In genomic region chr12:117533176-117534086, GRCm38 (mm10) we compare ENCODE assay signal across 8 mouse cellular contexts. TPM values are rescaled to one million over a fixed set of nuclear protein-coding genes. Genes with fewer than 3 reads are reported as not detected.
DNase-seq lines count a peak whose midpoint lies in the region; ATAC-seq lines count a peak whose summit lies in the region.

No protein-coding gene starts in this region.

- H3K27ac ChIP-seq in forebrain, embryonic 11.5 days (ENCODE audit: low read depth, low read length) = no peak overlapping the region
- peak overlapping the region; percentile 40; the same call in 1 of the 2 replicates for H3K27ac ChIP-seq in hindbrain, embryonic 13.5 days
- peak overlapping the region; percentile 78 for H3K27ac ChIP-seq in limb, embryonic 10.5 days
- peak overlapping the region; percentile 82 for H3K27ac ChIP-seq in midbrain, embryonic 10.5 days (replicated peaks)
- 0 out of 2 replicates have a peak overlapping the region, but pooled peaks have one; percentile 27 for H3K27ac ChIP-seq in stomach, embryonic 14.5 days (ENCODE audit: low read length)

- H3K4me2 ChIP-seq in forebrain, embryonic 11.5 days (ENCODE audit: low read depth, low read length, severe bottlenecking) = peak overlapping the region; percentile 96
- H3K4me2 ChIP-seq in hindbrain, embryonic 13.5 days = peak overlapping the region; percentile 96
- H3K4me2 ChIP-seq in stomach, embryonic 14.5 days (replicated peaks; ENCODE audit: low read depth, low read length) = peak overlapping the region; percentile 91

- H3K4me1 ChIP-seq in forebrain, embryonic 11.5 days (replicated peaks; ENCODE audit: control insufficient read depth, insufficient read depth, low read length) = peaks cover 3% of the 10 kb centered on the region; the same call in 1 of the 2 replicates
- H3K4me1 ChIP-seq in hindbrain, embryonic 13.5 days (replicated peaks) = peaks cover 15% of the 10 kb centered on the region
- peaks cover 14% of the 10 kb centered on the region for H3K4me1 ChIP-seq in limb, embryonic 10.5 days
- peaks cover 15% of the 10 kb centered on the region for H3K4me1 ChIP-seq in midbrain, embryonic 10.5 days
- peaks cover 2% of the 10 kb centered on the region; the same call in 1 of the 2 replicates for H3K4me1 ChIP-seq in stomach, embryonic 14.5 days (ENCODE audit: control insufficient read depth, insufficient read depth, low read length)

- H3K36me3 ChIP-seq in forebrain, embryonic 11.5 days (ENCODE audit: control insufficient read depth, insufficient read depth, low read length) = no peaks in the 10 kb centered on the region
- H3K36me3 ChIP-seq in hindbrain, embryonic 13.5 days = no peaks in the 10 kb centered on the region
- H3K36me3 ChIP-seq in limb, embryonic 10.5 days = no peaks in the 10 kb centered on the region
- H3K36me3 ChIP-seq in midbrain, embryonic 10.5 days = no peaks in the 10 kb centered on the region
- no peaks in the 10 kb centered on the region for H3K36me3 ChIP-seq in stomach, embryonic 14.5 days (ENCODE audit: control insufficient read depth, insufficient read depth, low read length)

- peak; percentile 2 for DNase-seq in cerebellum, adult 11 months
- DNase-seq in adrenal gland, postnatal 10 days = peak; percentile 73
- peak; percentile 78 for DNase-seq in forebrain, embryonic 11.5 days (ENCODE audit: low spot score)
- DNase-seq in limb, embryonic 10.5 days (ENCODE audit: low spot score) = peak; percentile 79
- DNase-seq in midbrain, embryonic 10.5 days (ENCODE audit: low spot score) = peak; percentile 58

- WGBS in forebrain, embryonic 11.5 days = 2% methylated on average over 53 of the region's 64 CpGs
- WGBS in hindbrain, embryonic 13.5 days = 2% methylated on average over 56 of the region's 64 CpGs
- WGBS in limb, embryonic 10.5 days = 3% methylated on average over 62 of the region's 64 CpGs
- 2% methylated on average over 64 of the region's 64 CpGs for WGBS in midbrain, embryonic 10.5 days
- 5% methylated on average over 51 of the region's 64 CpGs for WGBS in stomach, embryonic 14.5 days

- H3K9me3 ChIP-seq in forebrain, embryonic 11.5 days (ENCODE audit: control insufficient read depth, low read length) = no peaks in the 10 kb centered on the region
- no peaks in the 10 kb centered on the region for H3K9me3 ChIP-seq in hindbrain, embryonic 13.5 days
- H3K9me3 ChIP-seq in limb, embryonic 10.5 days (replicated peaks) = no peaks in the 10 kb centered on the region
- no peaks in the 10 kb centered on the region for H3K9me3 ChIP-seq in midbrain, embryonic 10.5 days (replicated peaks)
- no peaks in the 10 kb centered on the region for H3K9me3 ChIP-seq in stomach, embryonic 14.5 days (ENCODE audit: control insufficient read depth, low read depth, low read length)

- ATAC-seq in cerebellum, adult (ENCODE audit: insufficient number of reproducible peaks, low FRiP score, low TSS enrichment) = no peak
- ATAC-seq in forebrain, embryonic 11.5 days (replicated peaks; ENCODE audit: low FRiP score) = peak; percentile 90
- ATAC-seq in hindbrain, embryonic 13.5 days (ENCODE audit: low FRiP score) = peak; percentile 87
- peak; percentile 88 for ATAC-seq in stomach, embryonic 14.5 days (ENCODE audit: insufficient number of reproducible peaks, insufficient read depth, low FRiP score, low read depth)

- H3K9ac ChIP-seq in forebrain, embryonic 11.5 days (ENCODE audit: low read length) = peak overlapping the region; percentile 58
- H3K9ac ChIP-seq in hindbrain, embryonic 13.5 days = peak overlapping the region; percentile 82
- peak overlapping the region; percentile 58; the same call in 1 of the 2 replicates for H3K9ac ChIP-seq in stomach, embryonic 14.5 days (replicated peaks; ENCODE audit: low read depth, low read length)

- peaks cover 21% of the 10 kb centered on the region for H3K27me3 ChIP-seq in forebrain, embryonic 11.5 days (ENCODE audit: control insufficient read depth, insufficient read depth, low read length)
- H3K27me3 ChIP-seq in hindbrain, embryonic 13.5 days = peaks cover 51% of the 10 kb centered on the region
- H3K27me3 ChIP-seq in limb, embryonic 10.5 days (ENCODE audit: low read depth, poor library complexity, severe bottlenecking) = peaks cover 51% of the 10 kb centered on the region
- H3K27me3 ChIP-seq in midbrain, embryonic 10.5 days (ENCODE audit: low read depth, poor library complexity, severe bottlenecking) = peaks cover 68% of the 10 kb centered on the region
- H3K27me3 ChIP-seq in stomach, embryonic 14.5 days (ENCODE audit: control insufficient read depth, insufficient read depth, low read length) = 0 out of 2 replicates have a peak, but pooled peaks cover 11% of the 10 kb centered on the region

- peak overlapping the region; percentile 58 for H3K4me3 ChIP-seq in forebrain, embryonic 11.5 days (ENCODE audit: low read depth, low read length)
- H3K4me3 ChIP-seq in hindbrain, embryonic 13.5 days = peak overlapping the region; percentile 73
- H3K4me3 ChIP-seq in limb, embryonic 10.5 days = peak overlapping the region; percentile 75
- peak overlapping the region; percentile 77 for H3K4me3 ChIP-seq in midbrain, embryonic 10.5 days
- peak overlapping the region; percentile 51 for H3K4me3 ChIP-seq in stomach, embryonic 14.5 days (ENCODE audit: low read depth, low read length)

RNA-seq across cellular contexts. Expression of gene Rapgef5, which starts 17.2 kb away (rescaled TPM):
- total RNA-seq in adrenal gland, postnatal 10 days (2021) = 10 to 100 TPM; 38.4 to 39.5 TPM
- polyA plus RNA-seq in forebrain, embryonic 11.5 days (2014; fragmentation: Nextera tagmentation; extraction: Ambion mirVana) = 7.9 and 8.3 TPM in 2 replicates
- polyA plus RNA-seq in hindbrain, embryonic 13.5 days (2015; fragmentation: Nextera tagmentation; extraction: Ambion mirVana) = 46.9 and 52.4 TPM in 2 replicates
- 5.8 and 6.3 TPM in 2 replicates for polyA plus RNA-seq in limb, embryonic 10.5 days (2016; fragmentation: Nextera tagmentation; extraction: Ambion mirVana)
- 6.1 and 9.4 TPM in 2 replicates for polyA plus RNA-seq in midbrain, embryonic 10.5 days (2016; fragmentation: Nextera tagmentation; extraction: Ambion mirVana)
- 11.9 and 12.1 TPM in 2 replicates for polyA plus RNA-seq in stomach, embryonic 14.5 days (2014; fragmentation: Nextera tagmentation; extraction: Ambion mirVana)

Comparison
In these comparisons a context has a peak if more than half of its experiments do, and no peak if none do; other contexts are left out.
1. DNase-seq: peak in every context shown above with its lines; median percentile 79 in limb, embryonic 10.5 days; 78 in forebrain, embryonic 11.5 days; 73 in adrenal gland, postnatal 10 days; 58 in midbrain, embryonic 10.5 days; 2 in cerebellum, adult 11 months.